Mouse (Mus musculus) E14TG2a.4 (cell line): ENCODE data around the gene Olfr938.

Source experiments
- H3K27me3 ChIP-seq: 2 replicates; pipeline ENCODE4 v1.6.1; 2014; ENCODE audit warnings: low read length, control low read depth; ENCODE audit not compliant: insufficient read depth
- H3K36me3 ChIP-seq: 2 replicates; pipeline ENCODE4 v1.6.1; 2014; ENCODE audit warnings: low read length, control low read depth; ENCODE audit not compliant: insufficient read depth
- H3K4me1 ChIP-seq: replicated peaks from 2 replicates; pipeline ENCODE4 v1.6.1; 2014; ENCODE audit warnings: low read depth, low read length, control low read depth
- H3K4me3 ChIP-seq: replicated peaks from 2 replicates; pipeline ENCODE4 v1.5.1; 2014; ENCODE audit warnings: mild to moderate bottlenecking, low read length
- H3K9me3 ChIP-seq: 2 replicates; pipeline ENCODE4 v1.6.1; 2014; ENCODE audit warnings: low read length, control low read depth
- CTCF ChIP-seq: conservative IDR thresholded peaks from 2 replicates; pipeline ENCODE4 v1.5.1; 2014; ENCODE audit warnings: low read length
- NANOG ChIP-seq: IDR thresholded peaks from 2 replicates; pipeline ENCODE4 v1.6.1; 2014; ENCODE audit warnings: borderline replicate concordance, low read length, mixed read lengths
- POU5F1 ChIP-seq: IDR thresholded peaks from 2 replicates; pipeline ENCODE4 v1.6.1; 2014; ENCODE audit warnings: low read length, borderline replicate concordance

The Olfr938 gene

DNA sequence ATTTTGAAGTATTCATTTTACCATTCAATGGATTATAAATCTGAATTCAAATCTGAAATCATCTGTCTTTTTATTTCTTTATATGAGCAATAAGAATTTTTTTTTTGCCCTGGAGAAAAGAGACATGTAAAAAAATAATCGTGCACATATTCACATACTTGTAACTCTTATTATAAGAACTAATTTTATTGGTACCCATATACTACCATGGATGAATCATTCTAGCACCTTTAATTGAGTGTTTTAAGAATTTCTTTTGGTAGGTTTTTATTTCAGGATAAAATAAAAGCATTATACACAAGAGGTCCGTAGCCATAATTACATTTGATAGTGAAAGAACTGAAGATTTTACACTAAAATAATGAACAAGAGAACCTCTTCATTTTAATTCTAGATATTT is at the start of gene Olfr938:
Gene Olfr938, minus strand, starts transcription at position 101 of the 400 bp plus-strand sequence.
- H3K27me3 ChIP-seq = no peaks in the 10 kb centered on the region
- H3K36me3 ChIP-seq = no peaks in the 10 kb centered on the region
- no peak within 1 kb of the TSS for H3K4me3 ChIP-seq
- TF ChIP-seq CTCF (no peak), POU5F1 (no peak), NANOG (no peak)
- peaks cover 12% of the 10 kb centered on the region for H3K9me3 ChIP-seq
- no peaks in the 10 kb centered on the region for H3K4me1 ChIP-seq

DNA sequence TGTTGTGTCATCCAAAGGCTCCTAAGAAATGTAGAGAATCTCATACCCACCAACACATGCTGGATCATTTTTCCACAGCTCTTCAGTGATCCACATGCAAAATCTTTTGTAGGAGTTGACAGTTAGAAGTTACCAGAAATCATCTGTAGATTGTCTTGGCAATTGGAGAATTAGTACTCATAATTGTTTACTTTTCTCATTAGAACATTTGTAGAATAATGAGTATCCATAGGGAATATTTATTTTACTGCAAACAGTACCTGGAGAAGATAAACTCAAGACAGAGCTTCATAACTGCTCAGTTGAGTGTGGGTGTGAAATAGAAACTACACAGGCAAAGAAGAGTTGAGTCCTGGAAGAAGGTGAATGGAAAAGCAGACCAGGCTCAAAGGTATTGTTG is 49.1 kb upstream of the Olfr938 start, which contains the start of gene Olfr27:
Gene Olfr27, plus strand, starts transcription at position 301 of the 400 bp plus-strand sequence.
- H3K36me3 ChIP-seq = no peaks in the 10 kb centered on the region
- H3K4me1 ChIP-seq = no peaks in the 10 kb centered on the region
- TF ChIP-seq POU5F1 = no peak
- no peak for TF ChIP-seq CTCF
- no peaks in the 10 kb centered on the region for H3K27me3 ChIP-seq
- H3K4me3 ChIP-seq = no peak within 1 kb of the TSS
- peaks cover 15% of the 10 kb centered on the region; the same call in 1 of the 2 replicates for H3K9me3 ChIP-seq

DNA sequence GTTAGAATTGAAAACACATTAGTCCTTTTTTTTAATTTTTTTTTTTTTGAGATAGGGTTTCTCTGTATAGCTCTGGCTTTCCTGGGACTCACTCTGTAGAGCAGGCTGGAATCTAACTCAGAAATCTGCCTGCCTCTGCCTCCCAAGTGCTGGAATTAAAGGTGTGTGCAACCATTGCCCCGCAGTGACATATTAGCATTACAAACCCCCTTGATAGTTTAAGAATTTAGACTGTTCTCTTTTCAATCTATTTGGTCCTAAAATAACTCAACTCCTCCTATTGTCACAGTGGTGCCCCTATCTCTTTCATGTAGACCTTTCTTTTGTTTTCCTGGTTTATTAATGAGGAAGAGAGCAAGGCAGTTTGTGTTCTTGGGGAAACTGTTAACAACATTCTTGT is 48.6 kb upstream of the Olfr938 start:
- no peaks in the 10 kb centered on the region for H3K36me3 ChIP-seq
- H3K4me3 ChIP-seq = no peak overlapping the region
- no peaks in the 10 kb centered on the region for H3K27me3 ChIP-seq
- no peaks in the 10 kb centered on the region for H3K4me1 ChIP-seq
- no peak for TF ChIP-seq CTCF
- TF ChIP-seq POU5F1 = no peak
- peak; percentile 61; the same call in 1 of the 2 replicates for TF ChIP-seq NANOG
- peaks cover 15% of the 10 kb centered on the region; the same call in 1 of the 2 replicates for H3K9me3 ChIP-seq

DNA sequence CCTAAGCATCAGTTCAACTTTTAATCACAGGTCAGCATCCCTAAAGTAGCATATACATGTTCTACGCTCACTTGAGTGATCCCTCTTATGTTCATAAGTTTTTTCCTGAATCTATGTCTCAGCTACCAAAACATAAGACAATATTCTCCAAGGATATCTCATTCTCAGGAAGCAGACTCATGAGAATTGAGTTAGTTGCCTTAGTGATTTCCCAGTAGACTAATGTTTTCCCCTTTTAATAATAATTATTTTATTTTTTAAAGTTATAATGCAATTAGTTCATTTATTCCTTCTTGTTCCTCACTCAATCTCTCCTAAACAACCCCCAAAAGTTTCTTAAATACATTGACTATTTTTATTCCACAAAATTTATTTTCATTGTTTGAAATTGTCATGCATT is 13.8 kb downstream of the Olfr938 start, which contains the start of gene Olfr937:
Gene Olfr937, minus strand, starts transcription at position 101 of the 400 bp plus-strand sequence.
- H3K36me3 ChIP-seq = no peaks in the 10 kb centered on the region
- H3K27me3 ChIP-seq = no peaks in the 10 kb centered on the region
- H3K9me3 ChIP-seq = no peaks in the 10 kb centered on the region; the same call in 1 of the 2 replicates
- no peaks in the 10 kb centered on the region for H3K4me1 ChIP-seq
- no peak for TF ChIP-seq CTCF
- TF ChIP-seq POU5F1 = no peak
- TF ChIP-seq NANOG = no peak
- no peak within 1 kb of the TSS for H3K4me3 ChIP-seq
